In genomic region chr9:34993467-34994211, GRCm38 (mm10) we compare ENCODE assay signal across 8 mouse cellular contexts.
A peak's percentile ranks its signal among the peaks of the same experiment; 100 is the strongest.
DNase-seq lines count a peak whose midpoint lies in the region; ATAC-seq and TF ChIP-seq lines count a peak whose summit lies in the region.

No protein-coding gene starts in this region.

- peak; percentile 76 to 83 for DNase-seq in adrenal gland, adult 18-20 months (ENCODE audit: low spot score in 2 of 2)
- peak; percentile 92 for DNase-seq in fibroblast of lung, adult 2 months (ENCODE audit: low read depth)
- DNase-seq in heart, postnatal 14 days, result peak; percentile 83 to 89
- DNase-seq in layer of hippocampus, postnatal 10 days (ENCODE audit: low spot score in 2 of 2), result peak; percentile 80 to 84
- DNase-seq in ovary, postnatal 10 days (ENCODE audit: low spot score), result peak; percentile 32
- DNase-seq in spleen, adult 12 weeks (ENCODE audit: low spot score), result no peak

- H3K79me2 ChIP-seq in C2C12 (ENCODE audit: control insufficient read depth, insufficient read depth), result no peaks in the 10 kb centered on the region

- no peak for TF ChIP-seq CTCF in C2C12 (IDR thresholded peaks at IDR 0.05; ENCODE audit: control insufficient read depth, insufficient read depth, insufficient read length)

- H3K79me3 ChIP-seq in C2C12 (ENCODE audit: low read depth), result no peaks in the 10 kb centered on the region

- intact Hi-C loops in heart, postnatal 14 days (cut with DNase I), result no loop called here

- H3K4me3 ChIP-seq in C2C12 (ENCODE audit: insufficient read depth, poor library complexity, severe bottlenecking), result no peak overlapping the region

- no peak for ATAC-seq in megakaryocyte-erythroid progenitor cell, adult 5-6 weeks (replicated peaks; ENCODE audit: low FRiP score, low TSS enrichment, poor library complexity, severe bottlenecking)

- no peaks in the 10 kb centered on the region for H3K27me3 ChIP-seq in C2C12 (ENCODE audit: control insufficient read depth, insufficient read depth, insufficient read length)

- no peak overlapping the region for H3ac ChIP-seq in C2C12 (ENCODE audit: control insufficient read depth, insufficient read length, low read depth)

- H3K36me3 ChIP-seq in C2C12 (ENCODE audit: control insufficient read depth, insufficient read depth), result no peaks in the 10 kb centered on the region

TF ChIP-seq in C2C12, 6 proteins besides CTCF, POLR2A, EP300 and RAD21:
- TF ChIP-seq FOSL1 (IDR thresholded peaks at IDR 0.05; ENCODE audit: insufficient read depth, low read length, poor library complexity, severe bottlenecking), result no peak
- peak; percentile 51 for TF ChIP-seq MAX (IDR thresholded peaks at IDR 0.05)
